Comparison of ENCODE assay signal across 35 mouse cellular contexts in the genomic region with DNA sequence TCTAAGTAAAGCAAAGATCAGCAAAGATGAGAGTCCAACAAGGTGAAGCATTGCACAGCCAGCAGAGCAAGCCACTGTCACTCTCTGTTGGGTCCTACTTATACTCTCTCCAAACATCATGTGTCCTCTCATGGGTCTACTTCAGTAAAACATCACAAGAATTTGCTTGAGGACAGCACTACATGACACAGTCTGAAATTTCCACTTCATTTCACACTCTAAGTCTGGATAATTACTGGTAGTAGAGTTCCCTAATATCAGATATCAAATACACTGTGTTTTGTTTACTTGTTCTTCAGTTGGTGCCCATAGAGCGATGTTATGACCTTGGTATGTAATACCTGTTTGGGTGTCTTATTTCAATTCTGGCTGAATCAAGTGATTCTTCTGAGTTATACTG.
"Had no signal": no experiment of that assay in that cellular context is flagged by ENCODE, and none has a peak within 500 bp of the region (broad histone marks: within the 10 kb centered on the region; RNA-seq: fewer than 3 reads in every experiment).

No protein-coding gene starts in this region.

- H3K4me3 ChIP-seq: heart, embryonic 12.5 days; heart, embryonic 13.5 days; heart, embryonic 15.5 days; hindbrain, embryonic 10.5 days; hindbrain, embryonic 12.5 days; hindbrain, embryonic 13.5 days; hindbrain, embryonic 15.5 days; intestine, embryonic 15.5 days; kidney, embryonic 15.5 days; layer of hippocampus, adult 2 months; left cerebral cortex, adult 2 months had no signal

- H3K27me3 ChIP-seq: heart, embryonic 12.5 days; heart, embryonic 13.5 days; heart, embryonic 15.5 days; hindbrain, embryonic 12.5 days; hindbrain, embryonic 13.5 days; hindbrain, embryonic 15.5 days; intestine, embryonic 15.5 days; kidney, embryonic 15.5 days had no signal

- H3K27ac ChIP-seq: heart, embryonic 13.5 days; heart, embryonic 15.5 days; hindbrain, embryonic 10.5 days; hindbrain, embryonic 12.5 days; hindbrain, embryonic 13.5 days; hindbrain, embryonic 14.5 days; hindbrain, embryonic 15.5 days; hindbrain, postnatal 0 days; intestine, embryonic 15.5 days; kidney, embryonic 15.5 days; kidney, postnatal 0 days; layer of hippocampus, adult 2 months; left cerebral cortex, adult 2 months had no signal

- DNase-seq: heart, postnatal 10 days; heart, postnatal 14 days; heart, postnatal 36 days; heart, postnatal 4 days; kidney, adult 11 months; kidney, adult 18-20 months; kidney, adult 2 months; kidney, adult 8-10 months; kidney, adult 9 months; kidney, postnatal 10 days; kidney, postnatal 14 days; kidney, postnatal 25 days; kidney, postnatal 36 days; kidney, postnatal 4 days; layer of hippocampus, adult 9-11 months; layer of hippocampus, postnatal 36 days had no signal

- H3K36me3 ChIP-seq: heart, embryonic 12.5 days; heart, embryonic 13.5 days; heart, embryonic 15.5 days; hindbrain, embryonic 10.5 days; hindbrain, embryonic 12.5 days; hindbrain, embryonic 13.5 days; hindbrain, embryonic 15.5 days; intestine, embryonic 15.5 days; kidney, embryonic 15.5 days had no signal

- H3K4me1 ChIP-seq: heart, embryonic 12.5 days; heart, embryonic 13.5 days; heart, embryonic 15.5 days; hindbrain, embryonic 10.5 days; hindbrain, embryonic 12.5 days; hindbrain, embryonic 13.5 days; hindbrain, embryonic 15.5 days; intestine, embryonic 15.5 days; kidney, embryonic 15.5 days had no signal

- H3K4me2 ChIP-seq: heart, embryonic 11.5 days; heart, embryonic 12.5 days; heart, embryonic 13.5 days; heart, embryonic 15.5 days; hindbrain, embryonic 12.5 days; hindbrain, embryonic 13.5 days; hindbrain, embryonic 14.5 days; hindbrain, embryonic 15.5 days; intestine, embryonic 15.5 days; kidney, embryonic 15.5 days had no signal

- ATAC-seq: hindbrain, embryonic 16.5 days; hindbrain, postnatal 0 days; inflammation-experienced regulatory T-cells, adult 6 months; intestine, embryonic 15.5 days; intestine, embryonic 16.5 days; intestine, postnatal 0 days had no signal

- H3K9ac ChIP-seq: heart, embryonic 12.5 days; heart, embryonic 13.5 days; heart, embryonic 15.5 days; hindbrain, embryonic 12.5 days; hindbrain, embryonic 13.5 days; hindbrain, embryonic 14.5 days; hindbrain, embryonic 15.5 days; intestine, embryonic 15.5 days; kidney, embryonic 15.5 days had no signal

- H3K9me3 ChIP-seq: heart, embryonic 12.5 days; heart, embryonic 13.5 days; heart, embryonic 15.5 days; hindbrain, embryonic 10.5 days; hindbrain, embryonic 12.5 days; hindbrain, embryonic 13.5 days; hindbrain, embryonic 15.5 days; intestine, embryonic 15.5 days; kidney, embryonic 15.5 days had no signal
